Mouse (Mus musculus) megakaryocyte, embryonic 14.5 days (primary cell): ENCODE data around the gene Snrk.

ENCODE experiments used
- FLI1 ChIP-seq: IDR thresholded peaks from 2 replicates; pipeline ENCODE4 v1.6.1; 2012; ENCODE audit warnings: low read length, inconsistent platforms, mixed read lengths
- GATA1 ChIP-seq: IDR thresholded peaks from 3 replicates; pipeline ENCODE4 v1.6.1; 2012; ENCODE audit warnings: mixed read lengths, low read length, inconsistent platforms, borderline replicate concordance

- TF ChIP-seq FLI1 (no peak), GATA1 (no peak)
These were observed 47.5 kb downstream of the Snrk start for GRCm38 (mm10) chr9:122164535-122164934.
